Mouse (Mus musculus): ENCODE results near the gene Gck. TPM values are rescaled to one million over a fixed set of nuclear protein-coding genes. Genes with fewer than 3 reads are reported as not detected.
A peak's percentile ranks its signal among the peaks of the same experiment; 100 is the strongest.

Gck gene
- polyA plus RNA-seq, 1 experiment, result not detected

GRCm38 (mm10) chr11:5860639-5861038 lies 89.2 kb downstream of the Gck start:
- no peak for TF ChIP-seq POLR2A (IDR thresholded peaks at IDR 0.05; ENCODE audit: insufficient read depth, low read length)
- no peak for TF ChIP-seq EP300 (IDR thresholded peaks at IDR 0.05; ENCODE audit: insufficient read depth, low read depth, low read length)
- no peak for TF ChIP-seq CTCF (IDR thresholded peaks at IDR 0.05; ENCODE audit: low read depth, low read length)
- Histone ChIP-seq H3K9ac (ENCODE audit: low read depth, poor library complexity, severe bottlenecking) (no peak overlapping the region), H3K27me3 (ENCODE audit: control insufficient read depth, insufficient read depth, low read length, poor library complexity, severe bottlenecking) (peaks cover 2% of the 10 kb centered on the region; the same call in 1 of the 2 replicates), H3K27ac (ENCODE audit: insufficient read depth, low read length) (no peak overlapping the region), H3K4me1 (ENCODE audit: control insufficient read depth, insufficient read depth, low read length) (no peaks in the 10 kb centered on the region), H3K4me3 (ENCODE audit: low read depth, low read length) (no peak overlapping the region), H3K9me3 (replicated peaks; ENCODE audit: control insufficient read depth, insufficient read depth, low read length, poor library complexity, severe bottlenecking) (peaks cover 4% of the 10 kb centered on the region; the same call in 1 of the 2 replicates), H3K36me3 (ENCODE audit: control insufficient read depth, insufficient read depth, low read length, poor library complexity, severe bottlenecking) (no peaks in the 10 kb centered on the region)

- no peak overlapping the region for H3K27ac ChIP-seq (ENCODE audit: insufficient read depth, low read length)
- H3K27me3 ChIP-seq (ENCODE audit: control insufficient read depth, insufficient read depth, low read length, poor library complexity, severe bottlenecking), result peaks cover 2% of the 10 kb centered on the region; the same call in 1 of the 2 replicates
- no peak for TF ChIP-seq CTCF (IDR thresholded peaks at IDR 0.05; ENCODE audit: low read depth, low read length)
- TF ChIP-seq POLR2A (IDR thresholded peaks at IDR 0.05; ENCODE audit: insufficient read depth, low read length), result no peak
- no peak for TF ChIP-seq EP300 (IDR thresholded peaks at IDR 0.05; ENCODE audit: insufficient read depth, low read depth, low read length)
- no peaks in the 10 kb centered on the region for H3K4me1 ChIP-seq (ENCODE audit: control insufficient read depth, insufficient read depth, low read length)
- H3K9me3 ChIP-seq (replicated peaks; ENCODE audit: control insufficient read depth, insufficient read depth, low read length, poor library complexity, severe bottlenecking), result peaks cover 4% of the 10 kb centered on the region; the same call in 1 of the 2 replicates
- no peaks in the 10 kb centered on the region for H3K36me3 ChIP-seq (ENCODE audit: control insufficient read depth, insufficient read depth, low read length, poor library complexity, severe bottlenecking)
- no peak overlapping the region for H3K9ac ChIP-seq (ENCODE audit: low read depth, poor library complexity, severe bottlenecking)
- H3K4me3 ChIP-seq (ENCODE audit: low read depth, low read length), result no peak overlapping the region
Observed at GRCm38 (mm10) chr11:5859883-5860550, 89.9 kb downstream of the Gck start.

GRCm38 (mm10) chr11:5858723-5859122 lies 91.2 kb downstream of the Gck start:
- TF ChIP-seq EP300 (IDR thresholded peaks at IDR 0.05; ENCODE audit: insufficient read depth, low read depth, low read length) (no peak), CTCF (IDR thresholded peaks at IDR 0.05; ENCODE audit: low read depth, low read length) (peak; percentile 45), POLR2A (IDR thresholded peaks at IDR 0.05; ENCODE audit: insufficient read depth, low read length) (no peak)
- H3K27me3 ChIP-seq (ENCODE audit: control insufficient read depth, insufficient read depth, low read length, poor library complexity, severe bottlenecking), result peaks cover 2% of the 10 kb centered on the region; the same call in 1 of the 2 replicates
- H3K9me3 ChIP-seq (replicated peaks; ENCODE audit: control insufficient read depth, insufficient read depth, low read length, poor library complexity, severe bottlenecking), result peaks cover 4% of the 10 kb centered on the region; the same call in 1 of the 2 replicates
- H3K27ac ChIP-seq (ENCODE audit: insufficient read depth, low read length), result no peak overlapping the region
- no peaks in the 10 kb centered on the region for H3K4me1 ChIP-seq (ENCODE audit: control insufficient read depth, insufficient read depth, low read length)
- H3K36me3 ChIP-seq (ENCODE audit: control insufficient read depth, insufficient read depth, low read length, poor library complexity, severe bottlenecking), result no peaks in the 10 kb centered on the region
- no peak overlapping the region for H3K4me3 ChIP-seq (ENCODE audit: low read depth, low read length)
- no peak overlapping the region for H3K9ac ChIP-seq (ENCODE audit: low read depth, poor library complexity, severe bottlenecking)

GRCm38 (mm10) chr11:5856479-5857130 lies 93.3 kb downstream of the Gck start:
- Histone ChIP-seq H3K27me3 (ENCODE audit: control insufficient read depth, insufficient read depth, low read length, poor library complexity, severe bottlenecking) (no peaks in the 10 kb centered on the region), H3K27ac (ENCODE audit: insufficient read depth, low read length) (no peak overlapping the region), H3K9me3 (replicated peaks; ENCODE audit: control insufficient read depth, insufficient read depth, low read length, poor library complexity, severe bottlenecking) (peaks cover 4% of the 10 kb centered on the region; the same call in 1 of the 2 replicates), H3K4me3 (ENCODE audit: low read depth, low read length) (no peak overlapping the region), H3K4me1 (ENCODE audit: control insufficient read depth, insufficient read depth, low read length) (no peaks in the 10 kb centered on the region), H3K36me3 (ENCODE audit: control insufficient read depth, insufficient read depth, low read length, poor library complexity, severe bottlenecking) (no peaks in the 10 kb centered on the region), H3K9ac (ENCODE audit: low read depth, poor library complexity, severe bottlenecking) (no peak overlapping the region)
- TF ChIP-seq EP300 (IDR thresholded peaks at IDR 0.05; ENCODE audit: insufficient read depth, low read depth, low read length), result no peak
- TF ChIP-seq CTCF (IDR thresholded peaks at IDR 0.05; ENCODE audit: low read depth, low read length), result no peak
- TF ChIP-seq POLR2A (IDR thresholded peaks at IDR 0.05; ENCODE audit: insufficient read depth, low read length), result no peak

GRCm38 (mm10) chr11:5855902-5856301 lies 94.0 kb downstream of the Gck start:
- Histone ChIP-seq H3K4me1 (ENCODE audit: control insufficient read depth, insufficient read depth, low read length) (peaks cover 2% of the 10 kb centered on the region), H3K36me3 (ENCODE audit: control insufficient read depth, insufficient read depth, low read length, poor library complexity, severe bottlenecking) (no peaks in the 10 kb centered on the region), H3K9me3 (replicated peaks; ENCODE audit: control insufficient read depth, insufficient read depth, low read length, poor library complexity, severe bottlenecking) (peaks cover 4% of the 10 kb centered on the region; the same call in 1 of the 2 replicates), H3K4me3 (ENCODE audit: low read depth, low read length) (no peak overlapping the region), H3K27ac (ENCODE audit: insufficient read depth, low read length) (no peak overlapping the region), H3K27me3 (ENCODE audit: control insufficient read depth, insufficient read depth, low read length, poor library complexity, severe bottlenecking) (no peaks in the 10 kb centered on the region), H3K9ac (ENCODE audit: low read depth, poor library complexity, severe bottlenecking) (no peak overlapping the region)
- TF ChIP-seq POLR2A (IDR thresholded peaks at IDR 0.05; ENCODE audit: insufficient read depth, low read length), result no peak
- TF ChIP-seq CTCF (IDR thresholded peaks at IDR 0.05; ENCODE audit: low read depth, low read length), result no peak
- TF ChIP-seq EP300 (IDR thresholded peaks at IDR 0.05; ENCODE audit: insufficient read depth, low read depth, low read length), result no peak

GRCm38 (mm10) chr11:5855481-5855880 lies 94.4 kb downstream of the Gck start:
- Histone ChIP-seq H3K27ac (ENCODE audit: insufficient read depth, low read length) (no peak overlapping the region), H3K4me1 (ENCODE audit: control insufficient read depth, insufficient read depth, low read length) (peaks cover 2% of the 10 kb centered on the region), H3K36me3 (ENCODE audit: control insufficient read depth, insufficient read depth, low read length, poor library complexity, severe bottlenecking) (no peaks in the 10 kb centered on the region), H3K27me3 (ENCODE audit: control insufficient read depth, insufficient read depth, low read length, poor library complexity, severe bottlenecking) (no peaks in the 10 kb centered on the region), H3K9ac (ENCODE audit: low read depth, poor library complexity, severe bottlenecking) (no peak overlapping the region), H3K4me3 (ENCODE audit: low read depth, low read length) (no peak overlapping the region), H3K9me3 (replicated peaks; ENCODE audit: control insufficient read depth, insufficient read depth, low read length, poor library complexity, severe bottlenecking) (peaks cover 4% of the 10 kb centered on the region; the same call in 1 of the 2 replicates)
- no peak for TF ChIP-seq POLR2A (IDR thresholded peaks at IDR 0.05; ENCODE audit: insufficient read depth, low read length)
- TF ChIP-seq EP300 (IDR thresholded peaks at IDR 0.05; ENCODE audit: insufficient read depth, low read depth, low read length), result no peak
- no peak for TF ChIP-seq CTCF (IDR thresholded peaks at IDR 0.05; ENCODE audit: low read depth, low read length)

Data from ES-Bruce4 (cell line).